Mouse (Mus musculus) lung, embryonic 16.5 days (tissue): ENCODE data around the gene 1110065P20Rik. TPM values are rescaled to one million over a fixed set of nuclear protein-coding genes. Genes with fewer than 3 reads are reported as not detected.

ENCODE experiments used
- ATAC-seq: fragments of 200-750 bp; cut with Nextera tagmentation; 2 replicates; pipeline ENCODE4 v1.8.0; 2017; ENCODE audit warnings: low read depth, mild to moderate bottlenecking, moderate library complexity
- H3K27ac ChIP-seq: fragments of 300-500 bp; sonication (generic); 2 replicates; pipeline ENCODE4 v1.5.1; 2014; ENCODE audit warnings: mild to moderate bottlenecking, control low read depth, low read length
- H3K27me3 ChIP-seq: fragments of 300-500 bp; sonication (generic); 2 replicates; pipeline ENCODE4 v1.6.1; 2014; ENCODE audit warnings: low read depth, low read length, mixed read lengths; ENCODE audit not compliant: control insufficient read depth, insufficient read depth
- H3K36me3 ChIP-seq: fragments of 300-500 bp; sonication (generic); 2 replicates; pipeline ENCODE4 v1.6.1; 2014; ENCODE audit warnings: low read length; ENCODE audit not compliant: control insufficient read depth, insufficient read depth
- H3K4me1 ChIP-seq: fragments of 300-500 bp; sonication (generic); replicated peaks from 2 replicates; pipeline ENCODE4 v1.6.1; 2014; ENCODE audit warnings: low read length, mixed read lengths; ENCODE audit not compliant: control insufficient read depth, insufficient read depth
- H3K4me2 ChIP-seq: fragments of 300-500 bp; sonication (generic); 2 replicates; pipeline ENCODE4 v1.6.1; 2014; ENCODE audit warnings: low read depth, low read length, control low read depth
- H3K4me3 ChIP-seq: fragments of 300-500 bp; sonication (generic); 2 replicates; pipeline ENCODE4 v1.5.1; 2014; ENCODE audit warnings: mild to moderate bottlenecking, low read length, control low read depth
- H3K9ac ChIP-seq: fragments of 300-500 bp; sonication (generic); 2 replicates; pipeline ENCODE4 v1.6.1; 2014; ENCODE audit warnings: low read length, control low read depth
- H3K9me3 ChIP-seq: fragments of 300-500 bp; sonication (generic); 2 replicates; pipeline ENCODE4 v1.6.1; 2016; ENCODE audit warnings: low read length; ENCODE audit not compliant: control insufficient read depth
- WGBS: fragments of 180-500 bp; shearing (Covaris S2); extraction: QIAGEN DNeasy Blood & Tissue Kit; methylation state at CpG from one replicate; pipeline ENCODE4 v1.1.7; 2014; 5-methylcytosine and 5-hydroxymethylcytosine counted together
- polyA plus RNA-seq: library from polyadenylated mRNA; unstranded; fragments of >200 nt; fragmentation: Nextera tagmentation; extraction: Ambion mirVana; gene quantifications from 2 replicates; pipeline ENCODE4 v1.2.1, GENCODE M21; 2015

The 1110065P20Rik gene
- polyA plus RNA-seq, 1 experiment from 2014 or later: 45.6 TPM

DNA sequence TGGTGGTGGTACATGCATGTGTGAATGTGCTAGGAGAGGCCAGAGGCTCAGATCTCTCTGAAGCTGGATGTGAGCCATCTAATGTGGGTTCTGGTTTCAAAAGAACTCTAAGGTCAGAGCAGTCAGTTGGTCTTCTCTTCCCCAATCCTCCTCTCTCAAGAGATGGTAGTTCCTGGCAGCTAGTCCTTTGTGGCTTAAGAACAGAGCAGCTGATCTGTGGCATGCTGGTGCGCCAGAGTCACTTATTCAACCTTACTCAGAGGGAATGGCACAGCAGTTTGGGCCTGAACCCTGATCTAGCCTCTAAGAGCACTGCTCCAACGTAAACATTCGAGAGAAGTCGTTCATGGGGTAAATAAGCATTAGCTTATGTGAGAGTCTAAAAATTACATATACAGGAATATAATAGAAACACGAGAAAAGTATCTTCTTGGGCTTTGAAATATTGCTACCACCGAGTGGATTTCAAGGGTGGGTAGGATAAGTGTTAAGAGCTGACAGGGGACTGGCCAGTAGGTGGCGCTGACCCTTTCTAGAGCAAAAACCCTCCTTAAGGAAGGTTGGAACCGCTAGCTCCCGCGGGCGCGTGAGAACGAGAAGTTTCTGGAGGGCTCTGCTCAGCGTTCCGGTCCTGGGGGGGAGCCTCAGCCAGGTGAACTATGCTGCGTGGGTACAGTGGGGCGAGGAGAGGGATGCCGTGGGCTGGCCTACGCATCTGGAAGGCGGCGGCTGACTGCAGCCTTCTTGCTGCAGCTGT, 49.3 kb downstream of the 1110065P20Rik start, which contains the start of gene Mtf1:
TSS of gene Mtf1 (plus strand) at position 553 of the 757 bp plus-strand sequence.
- peak; percentile 83 for ATAC-seq
- Histone ChIP-seq H3K4me2 (peak within 1 kb of the TSS; percentile 80), H3K9me3 (no peaks in the 10 kb centered on the region), H3K27me3 (no peaks in the 10 kb centered on the region), H3K4me1 (peaks cover 10% of the 10 kb centered on the region), H3K9ac (peak within 1 kb of the TSS; percentile 92), H3K27ac (peak within 1 kb of the TSS; percentile 98), H3K4me3 (peak within 1 kb of the TSS; percentile 90), H3K36me3 (peaks cover 13% of the 10 kb centered on the region)
- WGBS: 4% methylated on average over 21 of the region's 21 CpGs

Other genes starting within 250 kb of the 1110065P20Rik start
- not detected in 2 replicates for gene 3100002H09Rik, start 240.4 kb downstream of the 1110065P20Rik start, polyA plus RNA-seq
- 0.06 and 0.13 TPM in 2 replicates for gene Pou3f1, start 194.4 kb downstream of the 1110065P20Rik start, polyA plus RNA-seq
- 52.9 and 59.5 TPM in 2 replicates for gene Utp11, start 157.6 kb downstream of the 1110065P20Rik start, polyA plus RNA-seq
- 6.6 and 8.0 TPM in 2 replicates for gene Fhl3, start 150.5 kb downstream of the 1110065P20Rik start, polyA plus RNA-seq
- 122 and 134 TPM in 2 replicates for gene Sf3a3, start 136.4 kb downstream of the 1110065P20Rik start, polyA plus RNA-seq
- gene Inpp5b, start 109.3 kb downstream of the 1110065P20Rik start, polyA plus RNA-seq: 36.0 and 40.3 TPM in 2 replicates
- 12.6 and 12.8 TPM in 2 replicates for gene Mtf1, start 49.1 kb downstream of the 1110065P20Rik start, polyA plus RNA-seq
- gene Yrdc, start 517 bp downstream of the 1110065P20Rik start, polyA plus RNA-seq: 23.9 and 27.5 TPM in 2 replicates
- gene Maneal, start 11.0 kb upstream of the 1110065P20Rik start, polyA plus RNA-seq: 0.18 and 0.33 TPM in 2 replicates
- gene Epha10, start 29.7 kb upstream of the 1110065P20Rik start, polyA plus RNA-seq: not detected in 2 replicates
- 11.1 and 13.1 TPM in 2 replicates for gene 9930104L06Rik, start 85.9 kb upstream of the 1110065P20Rik start, polyA plus RNA-seq
- gene Cdca8, start 88.1 kb upstream of the 1110065P20Rik start, polyA plus RNA-seq: 150 and 151 TPM in 2 replicates
- gene Rspo1, start 135.2 kb upstream of the 1110065P20Rik start, polyA plus RNA-seq: 7.4 and 8.0 TPM in 2 replicates
- gene Gnl2, start 165.4 kb upstream of the 1110065P20Rik start, polyA plus RNA-seq: 70.6 and 70.8 TPM in 2 replicates
- 4.6 and 6.6 TPM in 2 replicates for gene Dnali1, start 214.5 kb upstream of the 1110065P20Rik start, polyA plus RNA-seq
- 24.1 and 28.8 TPM in 2 replicates for gene Snip1, start 215.5 kb upstream of the 1110065P20Rik start, polyA plus RNA-seq
- gene Meaf6, start 233.9 kb upstream of the 1110065P20Rik start, polyA plus RNA-seq: 48.9 and 49.7 TPM in 2 replicates